Mouse (Mus musculus) midbrain, embryonic 11.5 days (tissue): Measurements from ENCODE around the gene Camsap2. TPM values are rescaled to one million over a fixed set of nuclear protein-coding genes. Genes with fewer than 3 reads are reported as not detected.

ENCODE experiments used
- ATAC-seq: fragments of 200-750 bp; cut with Nextera tagmentation; 2 replicates; pipeline ENCODE4 v1.8.0; 2017; ENCODE audit warnings: moderate TSS enrichment, moderate library complexity; ENCODE audit not compliant: low FRiP score
- DNase-seq: peaks from one replicate; pipeline ENCODE4 v3.0.0; 2015; ENCODE audit warnings: low spot score; ENCODE audit errors: missing footprints
- H3K27ac ChIP-seq: fragments of 300-500 bp; sonication (generic); 2 replicates; pipeline ENCODE4 v1.5.1; 2014; ENCODE audit warnings: low read depth, low read length
- H3K27me3 ChIP-seq: fragments of 300-500 bp; sonication (generic); 2 replicates; pipeline ENCODE4 v1.6.1; 2014; ENCODE audit warnings: mild to moderate bottlenecking, low read length, moderate library complexity, mixed read lengths; ENCODE audit not compliant: control insufficient read depth, insufficient read depth
- H3K36me3 ChIP-seq: fragments of 300-500 bp; sonication (generic); 2 replicates; pipeline ENCODE4 v1.6.1; 2014; ENCODE audit warnings: mild to moderate bottlenecking, low read length, moderate library complexity, mixed read lengths; ENCODE audit not compliant: control insufficient read depth, insufficient read depth
- H3K4me1 ChIP-seq: fragments of 300-500 bp; sonication (generic); 2 replicates; pipeline ENCODE4 v1.6.1; 2014; ENCODE audit warnings: low read length; ENCODE audit not compliant: control insufficient read depth, insufficient read depth
- H3K4me2 ChIP-seq: fragments of 300-500 bp; sonication (generic); 2 replicates; pipeline ENCODE4 v1.6.1; 2014; ENCODE audit warnings: mild to moderate bottlenecking, moderate library complexity
- H3K4me3 ChIP-seq: fragments of 300-500 bp; sonication (generic); 2 replicates; pipeline ENCODE4 v1.5.1; 2014; ENCODE audit warnings: low read depth, low read length
- H3K9ac ChIP-seq: fragments of 300-500 bp; sonication (generic); 2 replicates; pipeline ENCODE4 v1.6.1; 2014; ENCODE audit warnings: low read length
- H3K9me3 ChIP-seq: fragments of 300-500 bp; sonication (generic); 2 replicates; pipeline ENCODE4 v1.6.1; 2016; ENCODE audit warnings: low read length; ENCODE audit not compliant: control insufficient read depth
- WGBS: fragments of 180-500 bp; shearing (Covaris S2); extraction: QIAGEN DNeasy Blood & Tissue Kit; methylation state at CpG from one replicate; pipeline ENCODE4 v1.1.7; 2014; 5-methylcytosine and 5-hydroxymethylcytosine counted together
- polyA plus RNA-seq: library from polyadenylated mRNA; unstranded; fragments of >200 nt; fragmentation: Nextera tagmentation; extraction: Ambion mirVana; gene quantifications from 2 replicates; pipeline ENCODE4 v1.2.1, GENCODE M21; 2014

Gene Camsap2
- polyA plus RNA-seq, 1 experiment from 2014 or later = 32.7 TPM

DNA sequence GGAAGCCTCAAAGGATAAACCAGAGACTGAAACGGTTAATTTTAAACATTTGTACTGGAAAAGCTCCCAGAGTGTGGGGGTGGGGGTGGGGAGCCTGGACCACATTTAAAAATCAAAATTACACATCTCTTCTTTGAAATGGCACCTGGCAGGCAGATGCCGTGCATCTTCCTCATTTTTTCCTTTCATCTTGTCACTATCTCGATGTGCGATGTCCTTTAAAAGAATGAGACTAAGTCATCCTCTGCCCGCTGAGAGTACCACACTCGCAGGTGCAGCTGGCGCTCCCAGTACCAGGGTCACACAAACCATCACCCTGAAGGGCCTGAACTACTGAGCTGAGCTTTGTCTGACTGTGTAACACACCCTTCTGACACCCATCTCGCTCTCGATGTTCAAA is 87.4 kb downstream of the Camsap2 start:
- Histone ChIP-seq H3K36me3 (no peaks in the 10 kb centered on the region), H3K27me3 (peaks cover 58% of the 10 kb centered on the region), H3K4me3 (no peak overlapping the region), H3K4me1 (peaks cover 13% of the 10 kb centered on the region), H3K27ac (no peak overlapping the region), H3K9me3 (no peaks in the 10 kb centered on the region), H3K4me2 (no peak overlapping the region), H3K9ac (no peak overlapping the region)
- DNase-seq (no peak), ATAC-seq (no peak)
- 73% methylated on average over 9 of the region's 9 CpGs for WGBS

DNA sequence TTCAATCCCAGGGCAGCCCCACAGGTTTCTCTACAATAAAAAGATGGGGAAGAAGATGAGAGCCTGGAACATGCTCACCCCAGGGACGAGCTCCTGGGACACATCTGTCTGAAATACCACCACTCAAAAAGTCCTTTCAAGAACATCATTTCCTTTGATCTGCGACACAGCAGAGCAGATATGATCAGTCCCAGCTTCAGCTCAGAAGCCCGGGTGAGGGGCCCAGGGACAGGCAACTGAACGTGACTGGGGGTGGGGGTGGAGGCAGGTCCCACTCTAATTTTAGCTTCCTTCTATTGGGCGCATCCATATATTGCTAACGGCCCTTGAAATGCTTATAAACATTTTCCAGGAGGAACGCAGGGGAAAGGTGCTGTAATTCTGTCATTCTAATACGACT is 90.2 kb downstream of the Camsap2 start:
- Histone ChIP-seq H3K4me3 (no peak overlapping the region), H3K9me3 (no peaks in the 10 kb centered on the region), H3K27ac (no peak overlapping the region), H3K27me3 (peaks cover 36% of the 10 kb centered on the region), H3K4me2 (no peak overlapping the region), H3K4me1 (peaks cover 11% of the 10 kb centered on the region), H3K9ac (no peak overlapping the region), H3K36me3 (no peaks in the 10 kb centered on the region)
- no peak for DNase-seq
- WGBS = 60% methylated on average over 8 of the region's 8 CpGs
- no peak for ATAC-seq

- no peak for DNase-seq
- Histone ChIP-seq H3K27ac (no peak overlapping the region), H3K4me1 (peaks cover 7% of the 10 kb centered on the region; the same call in 1 of the 2 replicates), H3K36me3 (no peaks in the 10 kb centered on the region), H3K4me2 (no peak overlapping the region), H3K9me3 (no peaks in the 10 kb centered on the region), H3K9ac (no peak overlapping the region), H3K4me3 (no peak overlapping the region), H3K27me3 (peaks cover 31% of the 10 kb centered on the region)
- WGBS = 41% methylated on average over 6 of the region's 6 CpGs
- 0 out of 2 replicates have a peak, but pooled peaks have one; percentile 15 for ATAC-seq
Measured at GRCm38 (mm10) chr1:136255174-136255573, 90.7 kb downstream of the Camsap2 start.

DNA sequence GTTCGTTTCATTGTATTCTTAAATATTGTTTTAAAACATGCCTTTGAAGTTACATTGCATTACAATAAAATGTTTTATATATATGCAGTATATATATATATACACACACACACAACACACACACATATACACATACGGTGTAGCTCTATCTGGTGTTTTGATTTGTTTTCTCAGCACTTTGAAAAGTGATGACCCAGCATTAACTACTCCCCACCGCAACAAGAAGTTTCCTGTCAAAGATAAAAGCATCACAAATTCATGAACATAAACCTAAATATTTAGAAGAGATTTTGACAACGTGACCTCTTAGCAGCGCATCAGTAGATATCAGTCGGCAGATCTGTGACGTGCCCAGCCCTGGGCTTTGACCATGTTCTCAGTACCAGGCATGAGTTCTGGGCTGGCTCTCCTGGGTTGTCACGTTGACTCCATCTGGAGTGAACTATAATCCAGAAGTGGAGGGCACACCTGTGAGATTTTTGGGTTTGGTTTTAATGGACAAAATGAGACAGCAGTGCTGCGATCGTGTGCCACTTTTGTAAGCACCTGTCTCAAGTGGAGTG is 91.3 kb downstream of the Camsap2 start:
- ATAC-seq (no peak), DNase-seq (no peak)
- H3K9me3 ChIP-seq = no peaks in the 10 kb centered on the region
- H3K4me1 ChIP-seq = peaks cover 3% of the 10 kb centered on the region; the same call in 1 of the 2 replicates
- H3K9ac ChIP-seq = no peak overlapping the region
- H3K4me3 ChIP-seq = no peak overlapping the region
- 88% methylated on average over 10 of the region's 10 CpGs for WGBS
- H3K4me2 ChIP-seq = no peak overlapping the region
- peaks cover 25% of the 10 kb centered on the region for H3K27me3 ChIP-seq
- H3K36me3 ChIP-seq = no peaks in the 10 kb centered on the region
- H3K27ac ChIP-seq = no peak overlapping the region

DNA sequence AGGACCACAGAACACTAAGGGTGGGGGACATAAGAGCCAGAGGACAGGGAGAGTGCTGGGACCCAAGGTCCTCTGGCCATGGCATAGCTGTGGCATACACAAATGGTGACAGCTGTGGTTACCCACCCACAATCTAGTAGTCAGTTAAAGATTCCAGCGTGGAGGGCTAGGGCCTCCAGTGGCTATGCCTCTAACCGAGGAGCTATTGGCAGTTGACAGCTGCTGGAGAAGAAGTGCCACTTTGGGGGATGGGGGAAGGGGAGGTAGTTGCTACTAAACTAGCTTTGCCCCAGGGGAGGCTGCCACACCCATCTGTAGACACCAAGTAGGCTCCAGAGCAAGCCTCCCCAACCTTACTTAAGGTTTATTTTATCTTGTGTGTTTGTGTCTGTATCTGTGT is 92.4 kb downstream of the Camsap2 start:
- Histone ChIP-seq H3K4me1 (peaks cover 3% of the 10 kb centered on the region; the same call in 1 of the 2 replicates), H3K27ac (no peak overlapping the region), H3K27me3 (peaks cover 15% of the 10 kb centered on the region), H3K4me3 (no peak overlapping the region), H3K9ac (no peak overlapping the region), H3K36me3 (no peaks in the 10 kb centered on the region), H3K4me2 (no peak overlapping the region), H3K9me3 (no peaks in the 10 kb centered on the region)
- no peak for DNase-seq
- ATAC-seq = no peak
- WGBS = 41% methylated on average over 2 of the region's 2 CpGs

DNA sequence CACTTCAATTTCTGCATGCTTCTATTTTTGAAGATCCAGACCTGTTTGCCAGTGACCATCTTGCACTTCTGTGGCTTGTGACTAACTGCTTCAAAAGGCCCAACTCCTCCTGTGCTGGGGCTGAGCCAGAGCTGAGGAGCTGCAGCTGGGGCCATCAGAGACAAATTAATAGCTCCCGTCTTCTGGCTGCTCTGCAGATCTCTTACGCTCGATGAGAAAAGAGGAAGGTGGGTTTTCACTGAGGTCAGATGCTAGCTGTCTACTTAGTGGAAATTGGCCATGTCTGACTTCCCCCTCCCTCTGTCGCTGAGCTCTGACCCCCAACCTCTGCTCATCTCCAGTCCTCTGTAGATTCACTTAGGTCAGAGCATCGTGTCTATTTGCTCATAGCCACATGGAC is 96.2 kb downstream of the Camsap2 start:
- 68% methylated on average over 5 of the region's 5 CpGs for WGBS
- Histone ChIP-seq H3K4me1 (no peaks in the 10 kb centered on the region), H3K9me3 (no peaks in the 10 kb centered on the region), H3K4me3 (no peak overlapping the region), H3K4me2 (no peak overlapping the region), H3K9ac (no peak overlapping the region), H3K27me3 (peaks cover 3% of the 10 kb centered on the region; the same call in 1 of the 2 replicates), H3K27ac (no peak overlapping the region), H3K36me3 (no peaks in the 10 kb centered on the region)
- ATAC-seq (no peak), DNase-seq (no peak)

DNA sequence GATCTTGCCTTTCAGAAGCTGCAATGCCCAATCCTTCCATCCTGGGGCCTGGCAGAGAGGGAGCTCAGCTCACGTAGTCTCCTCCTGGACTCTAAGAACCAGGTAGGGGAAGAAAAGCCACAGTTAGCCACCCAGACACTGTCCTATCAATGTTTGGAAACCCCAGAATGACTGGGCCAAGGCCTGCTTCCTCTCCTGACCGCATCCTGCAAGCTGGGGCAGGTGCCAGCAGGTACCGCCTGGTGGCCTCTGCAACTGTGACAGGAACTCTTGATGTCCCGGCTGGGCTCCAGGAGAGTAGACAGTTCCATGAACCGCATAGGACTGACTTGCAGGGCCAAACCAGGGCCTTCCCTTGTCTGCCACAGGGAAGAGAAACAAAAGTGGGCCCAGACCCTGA is 98.5 kb downstream of the Camsap2 start:
- no peak overlapping the region for H3K4me2 ChIP-seq
- H3K9me3 ChIP-seq = no peaks in the 10 kb centered on the region
- H3K4me3 ChIP-seq = no peak overlapping the region
- peaks cover 3% of the 10 kb centered on the region; the same call in 1 of the 2 replicates for H3K27me3 ChIP-seq
- 83% methylated on average over 5 of the region's 5 CpGs for WGBS
- H3K36me3 ChIP-seq = no peaks in the 10 kb centered on the region
- no peak overlapping the region for H3K27ac ChIP-seq
- no peak overlapping the region for H3K9ac ChIP-seq
- no peaks in the 10 kb centered on the region for H3K4me1 ChIP-seq
- no peak for DNase-seq
- ATAC-seq = no peak

DNA sequence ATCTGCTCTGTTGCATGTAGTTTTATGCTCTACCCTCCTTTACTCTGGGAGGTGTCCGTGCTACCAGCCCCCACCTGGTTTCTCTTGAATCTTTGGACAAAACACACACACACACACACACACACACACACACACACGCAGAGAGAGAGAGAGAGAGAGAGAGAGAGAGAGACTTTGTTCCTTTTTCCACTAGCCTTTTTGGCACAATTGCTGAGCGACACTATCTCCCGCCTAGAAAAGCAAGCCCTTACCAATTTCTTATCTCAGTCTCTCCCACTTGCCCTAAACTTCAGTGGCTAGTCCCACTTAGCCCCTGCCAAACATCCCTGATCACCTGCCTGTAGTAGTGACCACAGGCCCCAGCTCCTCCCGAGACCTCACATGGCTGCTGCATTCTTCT is 101.4 kb downstream of the Camsap2 start:
- Histone ChIP-seq H3K4me2 (no peak overlapping the region), H3K9me3 (no peaks in the 10 kb centered on the region), H3K9ac (no peak overlapping the region), H3K36me3 (no peaks in the 10 kb centered on the region), H3K4me3 (no peak overlapping the region), H3K4me1 (no peaks in the 10 kb centered on the region), H3K27me3 (peaks cover 13% of the 10 kb centered on the region; the same call in 1 of the 2 replicates), H3K27ac (no peak overlapping the region)
- 94% methylated on average over 4 of the region's 5 CpGs for WGBS
- DNase-seq (no peak), ATAC-seq (no peak)

- Histone ChIP-seq H3K27ac (no peak overlapping the region), H3K27me3 (peaks cover 16% of the 10 kb centered on the region; the same call in 1 of the 2 replicates), H3K36me3 (no peaks in the 10 kb centered on the region), H3K9ac (no peak overlapping the region), H3K4me3 (no peak overlapping the region), H3K4me1 (no peaks in the 10 kb centered on the region), H3K4me2 (no peak overlapping the region), H3K9me3 (no peaks in the 10 kb centered on the region)
- WGBS = 87% methylated on average over 7 of the region's 7 CpGs
- DNase-seq (no peak), ATAC-seq (no peak)
Measured at GRCm38 (mm10) chr1:136241801-136242200, 104.1 kb downstream of the Camsap2 start.
